Mouse (Mus musculus) thymus, postnatal 4 days (tissue): Measurements from ENCODE around the gene Cdh13.

Experiments used
- DNase-seq: peaks from one replicate; pipeline ENCODE4 v3.0.0; 2021

Cdh13 gene

DNA sequence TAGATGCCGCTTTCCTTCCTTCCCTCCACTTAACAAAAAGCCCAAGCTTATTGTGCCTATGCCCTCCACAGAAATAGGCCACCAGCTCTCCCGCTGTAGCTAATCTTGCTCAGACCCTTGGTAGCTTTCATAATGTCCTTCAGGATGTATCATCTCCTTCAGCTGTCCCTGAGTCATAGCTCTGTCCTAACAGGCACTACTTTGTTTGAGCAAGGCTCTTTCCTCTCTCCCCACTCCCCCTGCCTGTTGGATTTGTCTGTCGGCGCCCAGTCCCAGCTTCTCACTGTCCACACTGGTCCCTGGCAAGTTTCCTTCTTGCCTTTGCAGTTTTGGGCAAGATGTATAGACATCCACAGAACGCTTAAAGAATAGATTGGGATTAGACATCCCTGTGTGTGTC is 100.8 kb downstream of the Cdh13 start:
- no peak for DNase-seq

DNA sequence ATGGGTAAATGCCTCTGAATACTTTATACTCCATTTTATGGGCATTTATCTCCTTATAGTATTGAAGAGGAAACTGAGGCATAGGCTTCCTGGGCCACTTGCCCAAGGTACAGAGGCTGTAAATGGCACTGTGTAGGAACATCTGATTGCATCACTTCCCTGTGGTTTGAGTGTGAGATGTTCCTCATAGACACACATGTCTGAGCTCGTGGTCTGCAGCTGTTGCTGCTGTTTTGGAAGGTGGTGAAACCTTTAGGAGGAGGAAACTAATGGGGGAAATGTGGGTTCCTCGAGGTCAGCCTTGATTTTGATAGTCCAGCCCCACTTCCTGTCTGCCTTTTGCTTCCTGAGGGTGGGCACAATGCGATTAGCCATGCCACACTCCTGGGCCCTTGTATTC is 105.9 kb downstream of the Cdh13 start:
- DNase-seq, result no peak

DNA sequence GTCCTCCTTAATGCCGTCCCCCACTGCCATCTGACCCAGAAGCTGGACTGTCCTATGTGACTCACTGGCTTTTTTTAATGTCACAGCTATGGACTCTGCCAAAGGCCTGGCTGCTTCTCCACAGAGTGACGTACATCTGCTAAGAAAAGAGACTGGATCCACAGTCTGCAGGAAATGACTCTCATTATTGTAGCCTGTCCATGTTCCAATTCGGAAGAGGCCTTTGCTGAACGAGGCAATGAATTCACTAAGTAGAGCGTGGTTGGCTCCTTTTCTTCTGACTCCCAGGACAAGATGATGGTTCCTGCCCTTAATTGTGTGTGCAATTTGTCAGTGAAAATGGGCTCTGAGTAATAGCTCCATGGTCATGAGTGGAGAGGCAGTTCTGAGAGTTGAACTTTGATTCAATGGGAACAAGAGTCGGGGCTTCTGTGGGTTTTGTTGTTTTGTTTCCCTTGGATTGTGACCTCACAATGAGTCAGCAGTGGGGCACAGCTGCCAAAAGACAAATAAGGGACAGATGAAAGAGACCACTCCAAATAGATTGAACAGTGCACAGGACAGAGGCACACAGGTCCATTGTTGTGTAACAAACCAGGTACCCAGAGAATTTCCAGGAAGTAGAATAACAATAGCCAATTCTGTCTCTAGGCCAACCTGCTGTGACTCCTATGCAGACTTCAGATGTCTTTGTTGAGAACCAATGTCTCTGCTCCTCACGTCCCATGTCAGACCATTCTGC is 110.5 kb downstream of the Cdh13 start:
- DNase-seq, result no peak

DNA sequence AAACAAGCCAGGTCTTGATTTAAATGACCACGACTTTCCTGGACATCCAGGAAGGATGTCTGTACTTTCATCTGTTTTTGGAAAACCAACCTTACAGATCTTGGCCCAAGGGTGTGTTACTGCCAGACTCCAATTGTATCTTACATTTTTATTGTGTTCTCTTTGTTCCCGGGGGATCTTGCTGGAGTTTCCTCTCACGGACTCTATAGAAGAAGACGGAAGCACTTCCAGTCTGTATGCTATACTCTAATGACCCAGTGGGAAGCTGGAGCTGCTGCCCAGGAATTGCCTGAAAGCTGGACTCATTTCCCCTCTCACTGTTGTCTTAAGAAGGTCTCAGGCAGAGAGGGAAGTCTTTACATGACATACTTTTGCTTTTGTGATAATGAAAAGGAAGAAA is 111.6 kb downstream of the Cdh13 start:
- DNase-seq, result no peak

DNA sequence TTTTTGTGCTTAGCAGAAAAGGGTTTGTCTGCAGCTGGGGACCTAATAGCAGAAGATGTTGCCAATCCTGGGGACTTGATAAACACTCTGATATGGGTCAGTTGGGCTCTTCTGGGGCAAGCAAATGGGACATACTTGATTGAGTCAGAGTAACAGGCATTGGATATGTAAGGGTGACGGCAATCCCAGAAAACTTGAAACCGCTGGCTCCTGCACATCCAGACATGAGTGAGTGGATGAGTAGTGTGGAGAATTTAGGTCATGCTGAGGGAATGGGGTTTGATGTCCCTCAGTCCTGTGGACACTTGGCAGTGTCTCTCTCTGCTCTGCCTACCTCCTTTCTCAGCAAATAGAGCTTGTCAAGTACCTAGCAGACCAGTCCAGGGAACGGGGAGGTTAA is 121.3 kb downstream of the Cdh13 start:
- DNase-seq, result no peak

DNA sequence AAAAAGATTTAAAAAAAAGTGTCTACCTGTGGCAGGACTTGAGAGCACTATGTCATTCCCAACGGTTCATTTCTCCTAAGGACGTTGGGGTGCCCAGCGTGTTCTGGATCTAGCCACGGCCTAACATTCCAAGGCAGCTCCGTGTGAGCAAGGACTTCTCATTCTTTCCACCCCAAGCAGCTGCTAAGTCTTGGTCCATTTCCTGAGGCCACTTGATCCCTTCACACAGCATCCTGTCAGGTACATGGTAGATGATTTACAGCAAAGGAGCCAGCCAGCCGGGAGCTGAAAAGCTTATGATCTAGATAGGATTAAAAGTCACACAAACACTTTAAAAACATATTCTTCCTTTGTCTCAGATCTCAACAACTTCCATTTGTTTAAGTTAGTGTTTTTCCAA is 123.8 kb downstream of the Cdh13 start:
- DNase-seq, result no peak

DNA sequence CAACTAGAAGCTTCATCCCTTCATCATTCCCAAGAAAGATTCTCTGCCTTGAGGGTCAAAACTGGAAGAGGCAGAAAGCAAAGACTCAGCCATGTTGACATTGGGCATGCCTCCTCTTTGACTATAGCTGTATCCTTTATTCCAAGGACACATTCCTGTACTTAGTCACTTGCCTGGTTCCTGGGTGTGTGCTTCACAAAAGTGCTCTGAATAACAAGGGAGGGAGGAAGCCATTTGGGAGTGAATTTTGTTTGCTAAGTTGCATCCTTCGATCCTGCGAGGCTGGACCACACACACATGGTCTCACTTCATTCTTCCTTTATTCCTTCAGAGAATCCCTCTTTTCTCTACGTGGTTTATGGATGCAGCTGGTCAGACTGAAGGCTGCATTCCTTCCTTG is 125.9 kb downstream of the Cdh13 start:
- no peak for DNase-seq

DNA sequence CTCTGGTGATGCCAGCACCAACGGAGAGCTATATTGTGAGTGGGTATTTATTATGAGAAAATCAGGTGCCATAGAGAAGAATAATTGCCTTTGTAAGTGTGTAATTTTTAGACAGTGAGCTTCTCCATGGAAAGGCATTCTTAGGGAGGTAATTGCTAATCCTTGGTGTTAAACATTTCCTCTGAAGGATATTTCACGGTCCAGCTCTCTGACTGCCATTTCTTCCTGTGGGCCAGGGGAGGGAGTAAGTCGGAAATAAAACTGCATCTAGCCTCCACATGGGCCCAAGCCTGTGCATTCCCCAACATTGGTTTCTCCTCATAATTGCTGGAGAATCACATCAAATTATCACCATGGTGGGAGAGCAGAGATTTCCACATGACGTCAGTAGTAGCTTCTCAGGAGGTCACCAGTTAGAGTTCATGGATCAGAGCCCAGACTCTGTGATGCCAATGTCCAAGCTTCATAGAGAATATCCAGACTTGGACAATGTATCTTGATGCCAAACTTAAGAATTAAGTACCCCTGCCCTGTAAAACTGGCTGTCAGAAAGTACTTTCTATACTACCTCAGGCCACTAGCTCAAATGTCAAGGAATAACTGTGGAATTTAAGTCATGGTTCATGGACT is 126.9 kb downstream of the Cdh13 start:
- no peak for DNase-seq

DNA sequence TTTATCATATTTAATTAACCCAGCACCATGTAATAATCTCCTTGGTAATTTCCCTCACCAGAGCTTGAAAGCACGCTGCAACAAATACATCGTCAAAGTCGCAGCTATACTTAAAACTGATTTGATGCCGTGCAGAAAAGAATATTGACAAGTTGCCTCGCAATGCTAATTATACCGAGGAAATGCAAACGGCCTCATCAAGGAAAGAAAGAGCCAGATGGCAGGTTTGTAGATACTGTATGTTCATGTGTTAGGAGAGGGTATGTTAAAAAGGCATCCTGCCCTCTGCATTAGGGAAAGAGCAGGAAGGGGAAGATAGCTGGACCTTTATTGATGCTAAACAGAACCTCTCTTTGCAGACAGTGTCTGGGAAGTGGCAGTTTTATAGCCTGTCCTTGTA is 132.1 kb downstream of the Cdh13 start:
- DNase-seq, result no peak

DNA sequence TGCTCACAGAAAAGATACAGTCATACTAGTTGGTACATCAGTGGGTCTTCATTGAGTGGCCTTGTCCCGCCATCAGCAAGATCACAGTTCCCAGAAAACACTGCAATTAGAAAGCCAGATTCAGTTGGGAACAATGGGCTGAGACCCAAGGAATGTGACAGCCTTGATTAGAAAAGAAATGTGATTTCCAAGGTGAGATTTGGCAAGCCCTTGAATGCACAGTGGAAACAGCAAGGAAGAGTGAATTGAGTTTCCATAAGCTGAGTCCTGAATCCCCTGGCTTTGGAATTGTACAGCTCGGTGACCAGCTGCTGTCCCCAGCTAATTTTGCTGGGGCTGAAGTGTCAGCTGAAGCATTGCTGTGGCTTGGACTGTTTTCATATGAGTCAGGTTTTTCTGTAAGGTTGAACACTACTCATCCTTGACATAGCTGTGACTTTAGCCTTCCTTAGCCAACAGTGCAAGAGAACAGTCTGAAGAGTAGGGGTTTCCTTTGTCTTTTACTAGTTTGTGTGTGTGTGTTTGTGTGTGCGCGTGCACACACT is 133.3 kb downstream of the Cdh13 start:
- no peak for DNase-seq

DNA sequence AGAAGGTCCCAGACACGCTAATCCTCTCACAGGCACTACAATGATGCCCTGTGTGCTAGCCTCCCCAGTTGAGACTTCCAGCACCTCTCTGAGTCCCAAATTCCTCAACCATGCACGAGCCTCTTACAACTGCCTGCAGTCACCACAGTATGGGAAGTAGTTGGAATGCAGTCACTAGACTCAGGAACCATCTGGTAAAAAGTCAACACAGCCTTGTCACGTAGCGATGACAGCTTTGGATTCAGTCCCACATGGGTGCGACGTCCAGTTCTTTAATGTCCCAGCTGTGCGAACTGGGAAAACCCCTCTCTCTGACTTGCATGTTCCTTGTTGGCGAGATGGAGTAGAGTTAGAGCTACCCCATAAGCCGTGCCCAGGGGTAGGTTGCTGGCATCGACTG is 139.1 kb downstream of the Cdh13 start:
- DNase-seq, result no peak

DNA sequence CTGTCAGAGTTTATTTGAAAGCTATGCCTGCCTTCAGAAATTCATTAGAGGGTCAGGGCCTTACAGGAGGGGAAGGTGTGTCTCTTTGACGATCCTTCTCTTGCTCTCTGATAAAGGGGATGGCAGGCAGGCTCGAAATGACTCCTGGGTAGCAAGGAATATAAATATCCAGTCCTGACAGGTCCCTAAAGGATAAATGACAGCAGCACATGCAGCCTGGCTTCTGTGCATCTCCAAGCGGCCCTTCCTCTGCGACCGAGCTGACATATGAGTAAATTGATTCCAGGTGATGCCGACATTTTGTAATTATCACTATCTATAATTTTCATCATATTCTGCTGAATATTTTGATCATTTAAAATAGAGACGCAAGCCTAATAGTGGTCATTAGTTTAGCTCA is 145.4 kb downstream of the Cdh13 start:
- DNase-seq, result no peak

DNA sequence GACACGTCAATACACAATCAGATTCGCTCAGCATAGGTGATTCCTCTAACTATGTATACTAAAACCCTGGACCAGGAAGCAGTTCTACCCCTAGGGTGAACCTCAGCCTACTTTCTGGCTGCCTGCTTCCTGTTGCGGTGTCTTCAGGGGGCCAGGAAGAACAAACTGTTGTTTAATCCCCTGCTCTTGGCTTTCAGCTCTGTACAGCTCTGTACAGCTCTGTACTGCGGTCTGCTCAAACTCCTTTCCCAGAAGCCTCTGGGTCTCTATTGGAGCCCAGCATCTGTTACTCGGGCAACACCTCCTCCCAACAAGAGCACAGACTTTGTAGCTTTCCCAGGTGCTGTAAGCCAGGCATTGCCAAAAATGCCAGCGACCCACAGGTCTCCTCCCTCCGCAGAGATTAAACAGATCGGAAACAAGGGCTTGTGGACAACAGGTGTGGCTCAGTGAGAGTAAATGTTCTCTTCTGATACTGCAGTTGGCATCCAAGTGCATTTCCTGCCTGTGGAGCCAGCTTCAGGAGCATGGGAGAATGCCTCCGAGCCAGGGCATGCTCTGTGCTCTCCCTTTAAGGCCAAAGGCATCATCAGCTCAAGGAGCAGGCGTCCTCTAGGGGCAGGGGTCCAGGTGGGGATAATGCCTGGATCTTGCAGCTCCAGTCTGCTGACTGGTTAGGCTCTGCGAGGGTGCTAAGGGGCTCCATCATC is 148.4 kb downstream of the Cdh13 start:
- DNase-seq, result peak; percentile 27

DNA sequence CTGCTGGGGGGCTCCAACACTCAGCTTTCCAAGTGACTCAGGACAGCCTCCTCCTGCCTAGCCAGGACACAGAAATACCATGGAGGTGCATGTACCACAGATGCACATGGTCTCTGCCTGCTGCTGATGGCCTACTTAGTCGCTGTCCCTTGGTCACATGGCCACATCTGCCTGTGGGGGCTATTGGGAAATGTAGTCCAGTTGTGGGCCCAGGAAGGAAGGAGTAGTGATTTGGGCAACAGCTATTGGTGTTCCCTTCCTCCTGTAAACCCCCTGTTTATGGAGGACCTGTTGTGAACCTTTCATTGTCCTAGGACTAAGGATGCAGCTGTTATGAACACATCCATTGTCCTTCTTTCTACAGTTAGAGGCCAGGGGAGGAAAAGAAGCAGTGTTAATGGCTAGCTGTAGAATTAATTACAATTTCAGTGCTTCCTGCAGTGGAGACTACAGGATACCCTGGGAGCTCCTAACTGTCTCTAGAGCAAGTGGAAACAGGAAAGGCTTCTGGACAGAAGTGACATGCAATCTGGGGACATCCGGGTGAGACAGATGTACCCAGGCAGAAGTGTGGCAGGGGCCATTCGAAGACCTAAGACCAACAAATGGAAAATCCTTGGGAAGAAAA is 150.1 kb downstream of the Cdh13 start:
- no peak for DNase-seq

DNA sequence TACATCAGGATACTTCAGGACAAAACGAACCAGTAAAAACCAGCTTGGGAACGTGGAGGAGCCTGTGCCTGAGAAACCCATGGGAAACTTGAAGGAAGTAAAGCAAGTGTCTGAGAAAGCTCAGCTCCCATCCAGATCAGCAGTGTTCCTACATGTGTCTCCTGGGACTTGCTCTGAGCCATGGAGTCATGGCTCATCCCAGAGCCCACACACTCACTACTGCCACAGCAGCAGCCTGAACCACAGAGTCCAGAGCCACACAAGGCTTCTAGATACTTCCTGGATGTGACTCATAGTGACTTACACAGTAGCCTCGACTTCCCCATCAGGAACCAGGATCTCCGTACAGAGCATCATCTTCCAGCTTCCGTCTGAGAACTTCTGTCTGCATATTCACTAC is 153.2 kb downstream of the Cdh13 start:
- DNase-seq, result no peak

DNA sequence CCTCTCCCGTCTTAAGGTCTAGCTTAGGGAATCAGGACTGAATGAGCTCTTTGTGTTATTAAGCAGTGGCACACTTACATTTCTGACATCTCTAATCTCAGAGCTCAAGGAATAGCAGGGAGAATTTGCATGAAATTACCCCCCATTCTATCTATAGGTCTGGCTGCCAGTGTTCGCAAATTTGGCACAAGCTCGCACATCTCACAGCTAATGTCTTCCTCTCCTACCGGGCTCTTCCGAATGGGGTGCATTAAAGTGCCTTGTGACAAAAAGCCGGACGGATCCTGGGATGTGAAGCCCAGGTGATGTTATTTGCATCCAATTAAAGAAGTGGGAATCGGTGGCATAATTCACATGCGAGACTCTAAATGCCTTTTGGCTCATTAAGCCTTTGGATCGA is 153.6 kb downstream of the Cdh13 start:
- no peak for DNase-seq

DNA sequence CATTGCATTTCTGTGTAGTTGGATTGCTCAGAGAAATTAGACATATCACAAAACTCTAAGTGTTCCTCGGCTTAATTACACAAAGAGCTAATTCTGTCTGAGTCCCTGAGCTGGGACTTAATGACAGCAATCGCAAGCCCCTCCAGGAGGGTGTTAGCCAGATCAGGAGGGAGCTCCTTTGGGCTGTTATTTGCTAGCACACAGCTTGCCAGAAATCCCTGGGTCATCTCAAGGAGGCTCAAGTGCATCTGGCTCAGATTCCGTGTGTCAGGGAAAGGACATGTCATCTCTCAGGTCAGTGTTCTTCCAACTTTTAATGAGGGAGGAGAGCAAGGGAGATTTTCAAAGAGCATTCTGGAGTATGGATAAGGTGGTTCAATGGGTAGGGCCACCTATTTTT is 154.3 kb downstream of the Cdh13 start:
- no peak for DNase-seq

DNA sequence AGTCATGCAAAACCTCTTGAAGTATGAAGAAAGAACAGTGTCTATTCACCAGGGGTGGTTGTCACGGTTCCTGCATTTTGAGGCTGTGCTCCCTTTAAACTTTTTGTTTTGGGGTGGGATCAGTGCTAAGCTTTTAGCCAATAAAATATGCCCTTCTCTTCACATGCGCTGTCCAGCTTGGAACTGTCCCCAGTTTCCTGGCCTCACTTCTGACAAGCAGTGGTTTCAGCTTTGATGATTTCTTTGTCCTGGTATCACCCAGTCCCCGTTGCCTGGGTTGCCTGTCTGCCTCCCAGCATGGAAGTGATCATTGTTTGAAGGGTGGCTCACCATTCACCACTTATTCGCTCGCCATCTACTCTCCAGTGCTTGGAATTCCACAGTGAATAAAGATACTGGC is 156.3 kb downstream of the Cdh13 start:
- DNase-seq, result no peak

DNA sequence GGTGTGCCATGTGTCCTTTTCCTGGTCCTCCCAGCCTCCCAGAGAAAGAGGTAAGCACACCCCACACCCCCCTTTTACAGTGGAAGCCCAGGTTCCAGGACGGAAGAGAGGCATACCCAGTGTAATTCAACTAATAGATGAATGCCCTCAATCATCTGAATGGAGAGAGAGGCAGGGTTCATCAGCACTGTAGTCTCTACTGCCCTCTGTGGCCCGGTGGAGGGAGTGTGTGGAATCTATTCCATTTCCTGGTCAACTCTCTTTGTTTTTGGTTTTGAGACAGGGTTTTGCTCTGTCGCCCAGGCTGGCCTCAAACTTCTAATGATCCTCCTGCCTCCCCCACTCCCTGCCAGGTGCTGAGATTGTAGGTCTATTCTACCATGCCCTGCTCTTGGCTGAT is 159.8 kb downstream of the Cdh13 start:
- peak; percentile 48 for DNase-seq

DNA sequence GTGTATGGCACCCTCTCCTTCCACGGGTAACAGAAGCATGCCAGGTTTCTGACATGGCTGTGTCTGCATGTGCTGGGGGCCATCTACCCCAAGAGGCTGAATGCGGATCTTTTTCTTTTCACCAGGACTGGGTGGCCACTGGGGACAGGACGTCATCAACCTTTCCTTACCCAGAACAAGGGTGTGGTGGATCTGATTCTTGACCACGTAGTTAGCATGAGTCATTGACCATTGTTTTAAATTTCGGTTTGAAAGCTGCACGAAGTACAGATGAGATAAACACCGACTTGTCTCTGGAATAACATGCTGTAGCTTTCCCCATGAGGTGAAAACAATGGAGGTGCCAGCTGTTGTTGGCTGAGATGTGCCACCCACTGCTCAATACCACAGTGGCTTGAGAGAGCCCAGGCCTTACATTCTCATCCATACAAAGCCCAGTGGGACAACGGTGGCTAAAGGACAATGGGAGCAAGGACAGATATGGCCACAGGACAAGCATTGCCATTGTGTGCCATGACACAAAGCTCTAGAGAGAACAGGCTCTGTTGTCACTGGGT is 161.2 kb downstream of the Cdh13 start:
- DNase-seq, result no peak

DNA sequence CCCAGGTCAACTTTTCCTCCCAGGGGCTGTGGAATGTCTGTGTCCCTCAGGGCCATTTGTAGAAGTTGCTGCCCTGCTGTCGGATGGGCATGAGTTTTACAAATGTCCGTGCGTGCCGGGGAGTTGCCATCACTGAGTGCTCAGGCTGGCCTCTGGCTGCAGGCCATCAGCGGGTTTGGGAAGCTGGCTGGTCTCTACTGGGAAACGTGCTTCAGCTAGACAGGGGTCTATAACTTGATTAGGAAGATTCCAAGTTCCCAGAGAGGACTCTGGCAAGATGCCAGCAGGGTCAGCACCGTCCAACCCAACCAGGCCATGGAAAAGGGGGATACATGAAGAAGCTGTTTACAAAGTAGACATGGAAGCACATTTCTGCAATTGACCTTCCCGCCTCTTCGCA is 163.0 kb downstream of the Cdh13 start:
- no peak for DNase-seq

DNA sequence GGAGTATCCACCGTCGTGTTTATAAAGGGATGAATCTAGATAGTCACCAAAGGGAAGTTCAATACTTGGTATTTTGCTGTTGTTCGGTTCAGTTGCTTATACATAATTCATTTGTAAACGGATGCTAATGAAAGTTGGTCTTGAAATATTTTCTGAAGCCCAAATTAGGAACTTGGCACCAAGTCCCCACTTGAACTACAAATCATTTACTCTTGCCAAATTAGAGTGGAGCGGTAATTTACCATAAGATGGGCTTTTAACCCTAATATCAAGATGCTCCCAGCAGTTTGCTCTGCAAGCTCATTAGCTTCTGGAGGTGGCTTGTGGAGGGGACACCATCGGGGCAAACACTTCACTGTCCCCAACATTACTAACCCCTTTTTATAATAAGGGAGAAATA is 164.5 kb downstream of the Cdh13 start:
- no peak for DNase-seq

DNA sequence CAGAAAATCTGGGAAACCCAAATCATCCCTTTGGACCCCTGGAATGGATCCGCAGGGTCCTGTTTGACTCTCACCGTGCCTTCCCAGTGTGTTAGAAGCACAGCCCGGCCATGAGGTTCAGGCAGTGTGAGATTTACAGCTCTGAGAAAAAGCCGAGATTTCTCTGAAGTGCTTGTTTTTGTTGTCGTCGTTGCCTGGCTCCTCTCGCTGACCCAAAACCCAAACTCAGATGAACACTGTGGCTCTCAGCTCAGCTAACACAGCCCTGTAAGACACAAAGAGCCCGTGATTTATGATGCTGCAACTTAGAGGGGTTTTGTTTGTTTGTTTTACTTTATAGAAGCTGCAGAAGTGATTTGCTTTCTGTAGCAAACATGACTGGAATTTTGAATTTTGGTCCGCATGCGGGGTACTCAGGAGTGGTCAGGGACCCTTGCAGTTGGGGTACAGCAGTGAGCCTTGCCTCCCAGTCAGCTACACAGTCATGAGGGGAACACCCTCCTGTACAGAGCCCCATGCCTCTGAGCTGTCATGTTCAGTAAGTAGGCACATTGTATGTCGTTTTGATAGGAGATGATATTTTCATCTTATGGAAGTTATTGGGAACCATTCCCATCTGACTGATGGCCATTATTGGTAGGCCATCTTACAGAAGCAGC is 169.0 kb downstream of the Cdh13 start:
- no peak for DNase-seq
